Mouse (Mus musculus): ENCODE results near the gene Tgif2. TPM values are rescaled to one million over a fixed set of nuclear protein-coding genes. Genes with fewer than 3 reads are reported as not detected.

Gene Tgif2
- polyA plus RNA-seq, 2 experiments: 57.2 to 64.9 TPM

GRCm38 (mm10) chr2:156864481-156864880, 24.7 kb downstream of the Tgif2 start:
- ATAC-seq (ENCODE audit: low FRiP score, low read depth) (no peak), DNase-seq (ENCODE audit: low spot score) (no peak)
- no peaks in the 10 kb centered on the region for H3K27me3 ChIP-seq (ENCODE audit: control insufficient read depth, insufficient read depth, low read length)
- WGBS: 77% methylated on average over 3 of the region's 3 CpGs
- H3K27ac ChIP-seq (replicated peaks; ENCODE audit: low read depth, low read length): no peak overlapping the region
- H3K4me2 ChIP-seq (replicated peaks; ENCODE audit: low read depth, low read length, severe bottlenecking): peak overlapping the region; percentile 81; the same call in 1 of the 2 replicates
- peak overlapping the region; percentile 90; the same call in 1 of the 2 replicates for H3K9ac ChIP-seq (ENCODE audit: low read depth, low read length, severe bottlenecking)
- peaks cover 8% of the 10 kb centered on the region for H3K4me1 ChIP-seq (ENCODE audit: control insufficient read depth, insufficient read depth, low read length)
- peak overlapping the region; percentile 99 for H3K4me3 ChIP-seq (replicated peaks; ENCODE audit: low read length)
- peaks cover 42% of the 10 kb centered on the region for H3K36me3 ChIP-seq (ENCODE audit: control insufficient read depth, insufficient read depth, low read length)
- TF ChIP-seq POLR2A (IDR thresholded peaks at IDR 0.05; ENCODE audit: borderline replicate concordance, extremely low read depth, insufficient read depth, insufficient read length): no peak
- no peaks in the 10 kb centered on the region for H3K9me3 ChIP-seq (ENCODE audit: control insufficient read depth, low read length)

- ATAC-seq (ENCODE audit: low FRiP score, low read depth) (no peak), DNase-seq (ENCODE audit: low spot score) (no peak)
- Histone ChIP-seq H3K27ac (replicated peaks; ENCODE audit: low read depth, low read length) (no peak overlapping the region), H3K4me3 (replicated peaks; ENCODE audit: low read length) (no peak overlapping the region), H3K4me1 (ENCODE audit: control insufficient read depth, insufficient read depth, low read length) (peaks cover 5% of the 10 kb centered on the region), H3K9me3 (ENCODE audit: control insufficient read depth, low read length) (no peaks in the 10 kb centered on the region), H3K4me2 (replicated peaks; ENCODE audit: low read depth, low read length, severe bottlenecking) (no peak overlapping the region), H3K36me3 (ENCODE audit: control insufficient read depth, insufficient read depth, low read length) (peaks cover 80% of the 10 kb centered on the region), H3K9ac (ENCODE audit: low read depth, low read length, severe bottlenecking) (no peak overlapping the region; the same call in 1 of the 2 replicates), H3K27me3 (ENCODE audit: control insufficient read depth, insufficient read depth, low read length) (no peaks in the 10 kb centered on the region)
- WGBS: 89% methylated on average over 8 of the region's 8 CpGs
- TF ChIP-seq POLR2A (IDR thresholded peaks at IDR 0.05; ENCODE audit: borderline replicate concordance, extremely low read depth, insufficient read depth, insufficient read length): no peak
These were observed 29.2 kb downstream of the Tgif2 start for GRCm38 (mm10) chr2:156868994-156869393.

GRCm38 (mm10) chr2:156869554-156869953, 29.7 kb downstream of the Tgif2 start:
- no peak for DNase-seq (ENCODE audit: low spot score)
- no peak for ATAC-seq (ENCODE audit: low FRiP score, low read depth)
- Histone ChIP-seq H3K4me2 (replicated peaks; ENCODE audit: low read depth, low read length, severe bottlenecking) (no peak overlapping the region), H3K9ac (ENCODE audit: low read depth, low read length, severe bottlenecking) (no peak overlapping the region), H3K27me3 (ENCODE audit: control insufficient read depth, insufficient read depth, low read length) (no peaks in the 10 kb centered on the region), H3K4me3 (replicated peaks; ENCODE audit: low read length) (no peak overlapping the region), H3K36me3 (ENCODE audit: control insufficient read depth, insufficient read depth, low read length) (peaks cover 85% of the 10 kb centered on the region), H3K4me1 (ENCODE audit: control insufficient read depth, insufficient read depth, low read length) (no peaks in the 10 kb centered on the region), H3K27ac (replicated peaks; ENCODE audit: low read depth, low read length) (no peak overlapping the region), H3K9me3 (ENCODE audit: control insufficient read depth, low read length) (no peaks in the 10 kb centered on the region)
- TF ChIP-seq POLR2A (IDR thresholded peaks at IDR 0.05; ENCODE audit: borderline replicate concordance, extremely low read depth, insufficient read depth, insufficient read length): no peak
- 91% methylated on average over 7 of the region's 7 CpGs for WGBS

GRCm38 (mm10) chr2:156870519-156870918, 30.7 kb downstream of the Tgif2 start:
- peak; percentile 32 for DNase-seq (ENCODE audit: low spot score)
- H3K4me2 ChIP-seq (replicated peaks; ENCODE audit: low read depth, low read length, severe bottlenecking): no peak overlapping the region
- ATAC-seq (ENCODE audit: low FRiP score, low read depth): no peak
- peaks cover 87% of the 10 kb centered on the region for H3K36me3 ChIP-seq (ENCODE audit: control insufficient read depth, insufficient read depth, low read length)
- TF ChIP-seq POLR2A (IDR thresholded peaks at IDR 0.05; ENCODE audit: borderline replicate concordance, extremely low read depth, insufficient read depth, insufficient read length): no peak
- no peak overlapping the region for H3K27ac ChIP-seq (replicated peaks; ENCODE audit: low read depth, low read length)
- H3K4me1 ChIP-seq (ENCODE audit: control insufficient read depth, insufficient read depth, low read length): no peaks in the 10 kb centered on the region
- H3K9ac ChIP-seq (ENCODE audit: low read depth, low read length, severe bottlenecking): no peak overlapping the region
- H3K27me3 ChIP-seq (ENCODE audit: control insufficient read depth, insufficient read depth, low read length): no peaks in the 10 kb centered on the region
- WGBS: 50% methylated on average over 6 of the region's 6 CpGs
- H3K4me3 ChIP-seq (replicated peaks; ENCODE audit: low read length): no peak overlapping the region
- H3K9me3 ChIP-seq (ENCODE audit: control insufficient read depth, low read length): no peaks in the 10 kb centered on the region

- H3K4me2 ChIP-seq (replicated peaks; ENCODE audit: low read depth, low read length, severe bottlenecking): no peak overlapping the region
- ATAC-seq (ENCODE audit: low FRiP score, low read depth) (0 out of 2 replicates have a peak, but pooled peaks have one; percentile 57), DNase-seq (ENCODE audit: low spot score) (peak; percentile 53)
- H3K9ac ChIP-seq (ENCODE audit: low read depth, low read length, severe bottlenecking): no peak overlapping the region
- H3K27ac ChIP-seq (replicated peaks; ENCODE audit: low read depth, low read length): no peak overlapping the region
- H3K27me3 ChIP-seq (ENCODE audit: control insufficient read depth, insufficient read depth, low read length): no peaks in the 10 kb centered on the region
- H3K36me3 ChIP-seq (ENCODE audit: control insufficient read depth, insufficient read depth, low read length): peaks cover 61% of the 10 kb centered on the region
- no peak overlapping the region for H3K4me3 ChIP-seq (replicated peaks; ENCODE audit: low read length)
- H3K9me3 ChIP-seq (ENCODE audit: control insufficient read depth, low read length): no peaks in the 10 kb centered on the region
- 30% methylated on average over 5 of the region's 5 CpGs for WGBS
- no peaks in the 10 kb centered on the region for H3K4me1 ChIP-seq (ENCODE audit: control insufficient read depth, insufficient read depth, low read length)
- TF ChIP-seq POLR2A (IDR thresholded peaks at IDR 0.05; ENCODE audit: borderline replicate concordance, extremely low read depth, insufficient read depth, insufficient read length): no peak
These were observed 33.8 kb downstream of the Tgif2 start for GRCm38 (mm10) chr2:156873629-156874028.
